ENCODE assay signal across 8 mouse cellular contexts in the genomic region with DNA sequence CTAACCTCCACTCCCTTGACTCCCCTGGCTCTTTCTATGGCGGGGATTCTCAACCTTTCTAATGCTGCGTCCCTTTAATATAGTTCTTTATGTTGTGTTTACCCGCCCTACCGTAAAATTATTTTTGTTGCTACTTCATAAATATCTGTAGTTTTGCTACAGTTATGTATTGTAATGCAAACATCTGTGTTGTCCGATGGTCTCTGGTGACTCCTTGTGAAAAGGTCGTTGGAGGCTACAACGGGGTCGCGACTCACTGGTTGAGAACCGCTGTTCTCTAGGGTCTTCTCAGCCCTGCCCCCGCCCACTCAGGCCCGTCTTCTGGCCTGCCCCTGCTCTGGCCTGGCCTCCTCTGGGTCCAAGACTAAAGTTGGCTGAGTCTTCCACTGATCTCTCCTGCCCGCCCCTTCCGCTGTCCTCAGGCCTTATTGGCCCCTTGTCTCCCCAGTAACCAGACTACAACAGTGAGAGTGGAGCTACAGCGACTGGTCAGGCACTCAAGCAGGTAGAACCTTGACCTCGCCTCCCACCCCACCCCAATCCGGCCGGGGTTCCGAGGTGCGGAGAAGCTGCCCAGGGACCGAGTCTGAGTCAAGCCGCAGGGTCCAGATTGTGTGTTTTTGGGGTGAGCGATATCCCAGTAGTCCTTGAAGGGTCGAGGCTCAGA. TPM values are rescaled to one million over a fixed set of nuclear protein-coding genes. Genes with fewer than 3 reads are reported as not detected.
A peak's percentile ranks its signal among the peaks of the same experiment; 100 is the strongest.
DNase-seq lines count a peak whose midpoint lies in the region; ATAC-seq and TF ChIP-seq lines count a peak whose summit lies in the region.

A gene (plus strand): TSS at position 311 of the 667 bp plus-strand sequence.

- H3K9me3 ChIP-seq in midbrain, embryonic 16.5 days (replicated peaks; ENCODE audit: control insufficient read depth, low read length, poor library complexity, severe bottlenecking) = no peaks in the 10 kb centered on the region
- no peaks in the 10 kb centered on the region for H3K9me3 ChIP-seq in stomach, embryonic 15.5 days

- H3K4me3 ChIP-seq in left cerebral cortex, adult 2 months = peak within 1 kb of the TSS; percentile 53
- peak within 1 kb of the TSS; percentile 42 for H3K4me3 ChIP-seq in liver, adult 2 months (ENCODE audit: insufficient read depth, low read depth, low read length)
- H3K4me3 ChIP-seq in midbrain, embryonic 16.5 days (ENCODE audit: low read depth, low read length) = peak within 1 kb of the TSS; percentile 51
- H3K4me3 ChIP-seq in stomach, embryonic 15.5 days (replicated peaks) = peak within 1 kb of the TSS; percentile 47

- no peaks in the 10 kb centered on the region for H3K27me3 ChIP-seq in liver, adult 2 months (ENCODE audit: control insufficient read depth, insufficient read depth, low read length)
- H3K27me3 ChIP-seq in midbrain, embryonic 16.5 days (ENCODE audit: control insufficient read depth, insufficient read depth, low read depth, low read length) = peaks cover 4% of the 10 kb centered on the region; the same call in 1 of the 2 replicates
- no peaks in the 10 kb centered on the region for H3K27me3 ChIP-seq in stomach, embryonic 15.5 days (replicated peaks)

- intact Hi-C loops in left cerebral cortex, adult 2 months (cut with DNase I) = loop anchor here (2.0 kb wide), 1 partner anchor 27 kb away; a partner anchor contains a TSS

- 6% methylated on average over 24 of the region's 24 CpGs for WGBS in liver, adult 2 months
- 4% methylated on average over 24 of the region's 24 CpGs for WGBS in midbrain, embryonic 16.5 days
- WGBS in stomach, embryonic 15.5 days = 9% methylated on average over 24 of the region's 24 CpGs

- no peak for DNase-seq in left cerebral cortex, adult 2 months (ENCODE audit: extremely low spot score in 1 of 2, low spot score in 2 of 2)
- DNase-seq in left cerebral cortex, adult 18-20 months (ENCODE audit: low spot score in 2 of 2) = no peak
- peak; percentile 20 to 30 for DNase-seq in cerebellum, postnatal 36 days
- DNase-seq in gastrocnemius, postnatal 25 days = peak; percentile 85
- DNase-seq in induced T-regulatory cell, adult 2 months (ENCODE audit: low read depth) = peak; percentile 68
- DNase-seq in liver, adult 2 months (ENCODE audit: extremely low read depth, low read depth, low spot score) = peak; percentile 22

- TF ChIP-seq POLR2A in liver, adult 2 months (IDR thresholded peaks at IDR 0.05; ENCODE audit: extremely low read depth, insufficient read depth, low read length) = 0 out of 2 replicates have a peak, but pooled peaks have one; percentile 24

- peak within 1 kb of the TSS; percentile 89 for H3K27ac ChIP-seq in left cerebral cortex, adult 2 months
- H3K27ac ChIP-seq in liver, adult 2 months (replicated peaks; ENCODE audit: insufficient read depth, low read depth, low read length) = peak within 1 kb of the TSS; percentile 62
- peak within 1 kb of the TSS; percentile 80 for H3K27ac ChIP-seq in midbrain, embryonic 16.5 days (ENCODE audit: low read length)
- H3K27ac ChIP-seq in stomach, embryonic 15.5 days = peak within 1 kb of the TSS; percentile 94

- H3K4me1 ChIP-seq in liver, adult 2 months (ENCODE audit: control insufficient read depth, insufficient read depth, low read length) = no peaks in the 10 kb centered on the region
- peaks cover 3% of the 10 kb centered on the region; the same call in 1 of the 2 replicates for H3K4me1 ChIP-seq in midbrain, embryonic 16.5 days (ENCODE audit: control insufficient read depth, insufficient read depth, low read length)
- H3K4me1 ChIP-seq in stomach, embryonic 15.5 days = peaks cover 37% of the 10 kb centered on the region

- no peak for TF ChIP-seq CTCF in left cerebral cortex, adult 2 months (IDR thresholded peaks at IDR 0.05)
- no peak for TF ChIP-seq CTCF in liver, adult 2 months (IDR thresholded peaks at IDR 0.05; ENCODE audit: low read depth, low read length)

- H3K4me2 ChIP-seq in midbrain, embryonic 16.5 days (ENCODE audit: low read length) = peak within 1 kb of the TSS; percentile 68
- peak within 1 kb of the TSS; percentile 64 for H3K4me2 ChIP-seq in stomach, embryonic 15.5 days

- H3K9ac ChIP-seq in liver, adult 2 months (ENCODE audit: low read depth, low read length) = peak within 1 kb of the TSS; percentile 56
- peak within 1 kb of the TSS; percentile 59 for H3K9ac ChIP-seq in midbrain, embryonic 16.5 days (ENCODE audit: low read depth, low read length)
- no peak within 1 kb of the TSS; the same call in 1 of the 2 replicates for H3K9ac ChIP-seq in stomach, embryonic 15.5 days

- no peaks in the 10 kb centered on the region for H3K79me2 ChIP-seq in liver, adult 2 months (ENCODE audit: control insufficient read depth, insufficient read depth, low read length)

- peak; percentile 46 for ATAC-seq in midbrain, embryonic 16.5 days
- peak; percentile 66 for ATAC-seq in stomach, embryonic 15.5 days (ENCODE audit: insufficient read depth, low FRiP score, low read depth)

- no peaks in the 10 kb centered on the region for H3K36me3 ChIP-seq in liver, adult 2 months (ENCODE audit: control insufficient read depth, insufficient read depth, low read length)
- no peaks in the 10 kb centered on the region for H3K36me3 ChIP-seq in midbrain, embryonic 16.5 days (ENCODE audit: control insufficient read depth, insufficient read depth, low read length)
- H3K36me3 ChIP-seq in stomach, embryonic 15.5 days = no peaks in the 10 kb centered on the region

RNA-seq across cellular contexts. Expression of the gene that starts here (rescaled TPM):
- total RNA-seq in left cerebral cortex, adult 2 months (2021) = 1 to 10 TPM; 2.3 TPM
- 1 to 10 TPM; 2.6 to 2.7 TPM for total RNA-seq in left cerebral cortex, adult 18-20 months (2021)
- under 1 TPM; 0.46 to 0.67 TPM for total RNA-seq in gastrocnemius, postnatal 25 days (2021)
- 0.18 TPM in 1 of 2 replicates, not detected in the other for total RNA-seq in liver, adult 2 months (2014; rRNA removed)
- polyA plus RNA-seq in liver, adult 2 months (2012; rRNA removed) = 0.06 and 0.32 TPM in 2 replicates
- polyA plus RNA-seq in midbrain, embryonic 16.5 days (2015; fragmentation: Nextera tagmentation; extraction: Ambion mirVana) = 6.4 and 7.9 TPM in 2 replicates
- polyA plus RNA-seq in stomach, embryonic 15.5 days (2015; fragmentation: Nextera tagmentation; extraction: Ambion mirVana) = 3.6 and 4.5 TPM in 2 replicates

Comparison
In these comparisons a context has a peak if more than half of its experiments do, and no peak if none do; other contexts are left out.
1. Peak in DNase-seq in gastrocnemius, postnatal 25 days; RNA of the gene not detected or under 1 TPM.
2. Peak in DNase-seq, H3K4me3 ChIP-seq, H3K27ac ChIP-seq and H3K9ac ChIP-seq in liver, adult 2 months; RNA of the gene not detected or under 1 TPM.
3. DNase-seq: peak in cerebellum, postnatal 36 days (2 of 2) and induced T-regulatory cell, adult 2 months (single experiment); none in left cerebral cortex, adult 2 months (0 of 2) and left cerebral cortex, adult 18-20 months (0 of 2).
4. Peak in every context shown above with its lines, with median percentiles within 50 percentile points of each other: H3K27ac ChIP-seq and H3K4me3 ChIP-seq.